Mouse (Mus musculus): ENCODE data around the gene Ttc3. TPM values are rescaled to one million over a fixed set of nuclear protein-coding genes. Genes with fewer than 3 reads are reported as not detected.
"Not testable (repeated sequence)": the region's sequence is repeated elsewhere in the genome, so short reads cannot be mapped to it uniquely, and the experiment has no call there.

The Ttc3 gene
- polyA plus RNA-seq, 1 experiment from 2014 or later = 101 TPM

- H3K36me3 ChIP-seq (ENCODE audit: control insufficient read depth, insufficient read depth, low read length) = no peaks in the 10 kb centered on the region
- WGBS = 69% methylated on average over 5 of the region's 5 CpGs
- DNase-seq (ENCODE audit: low spot score) (no peak), ATAC-seq (replicated peaks; ENCODE audit: low FRiP score) (no peak)
- no peak overlapping the region for H3K4me3 ChIP-seq (ENCODE audit: low read depth, low read length)
- no peaks in the 10 kb centered on the region for H3K27me3 ChIP-seq (replicated peaks; ENCODE audit: control insufficient read depth, insufficient read depth, low read length)
- H3K4me1 ChIP-seq (replicated peaks; ENCODE audit: control insufficient read depth, insufficient read depth, low read length) = no peaks in the 10 kb centered on the region
- H3K9ac ChIP-seq (ENCODE audit: low read depth, low read length) = no peak overlapping the region
- no peak overlapping the region for H3K4me2 ChIP-seq
- H3K9me3 ChIP-seq (ENCODE audit: control insufficient read depth, low read length) = no peaks in the 10 kb centered on the region
- no peak overlapping the region for H3K27ac ChIP-seq (ENCODE audit: low read depth, low read length)
These were observed 116.9 kb downstream of the Ttc3 start for GRCm38 (mm10) chr16:94487341-94487740.

DNA sequence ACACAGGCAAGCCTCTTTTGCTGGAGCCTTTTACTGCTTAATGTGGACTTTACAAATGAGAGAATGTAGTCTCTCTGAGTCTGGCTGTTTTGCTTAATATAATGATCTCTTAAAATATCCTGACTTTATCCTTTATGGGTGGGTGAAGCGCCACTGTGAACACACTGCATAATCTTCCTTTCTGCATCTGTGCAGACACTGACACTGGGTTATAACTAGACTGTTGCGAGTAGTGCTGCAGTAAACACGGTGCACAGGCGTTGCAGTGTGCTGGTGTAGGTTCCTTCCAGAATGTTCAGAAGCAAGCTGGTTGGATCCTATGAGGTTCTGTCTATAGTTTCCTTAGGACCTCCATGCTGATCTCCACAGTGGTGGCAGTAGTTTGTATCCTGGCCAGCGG lies 118.9 kb downstream of the Ttc3 start:
- H3K27me3 ChIP-seq (replicated peaks; ENCODE audit: control insufficient read depth, insufficient read depth, low read length) = no peaks in the 10 kb centered on the region
- no peak overlapping the region for H3K4me2 ChIP-seq
- ATAC-seq (replicated peaks; ENCODE audit: low FRiP score) = no peak
- no peak overlapping the region for H3K4me3 ChIP-seq (ENCODE audit: low read depth, low read length)
- no peaks in the 10 kb centered on the region for H3K9me3 ChIP-seq (ENCODE audit: control insufficient read depth, low read length)
- WGBS = 88% methylated on average over 5 of the region's 5 CpGs
- DNase-seq (ENCODE audit: low spot score) = no peak
- H3K27ac ChIP-seq (ENCODE audit: low read depth, low read length) = no peak overlapping the region
- H3K36me3 ChIP-seq (ENCODE audit: control insufficient read depth, insufficient read depth, low read length) = no peaks in the 10 kb centered on the region
- no peak overlapping the region for H3K9ac ChIP-seq (ENCODE audit: low read depth, low read length)
- no peaks in the 10 kb centered on the region for H3K4me1 ChIP-seq (replicated peaks; ENCODE audit: control insufficient read depth, insufficient read depth, low read length)

GRCm38 (mm10) chr16:94497176-94497575 lies 126.8 kb downstream of the Ttc3 start:
- H3K9me3 ChIP-seq (ENCODE audit: control insufficient read depth, low read length); H3K4me2 ChIP-seq; H3K4me1 ChIP-seq (replicated peaks; ENCODE audit: control insufficient read depth, insufficient read depth, low read length); H3K4me3 ChIP-seq (ENCODE audit: low read depth, low read length); H3K27ac ChIP-seq (ENCODE audit: low read depth, low read length); ATAC-seq (replicated peaks; ENCODE audit: low FRiP score); H3K27me3 ChIP-seq (replicated peaks; ENCODE audit: control insufficient read depth, insufficient read depth, low read length); H3K9ac ChIP-seq (ENCODE audit: low read depth, low read length); DNase-seq (ENCODE audit: low spot score): not testable (repeated sequence)
- peaks cover 26% of the 10 kb centered on the region for H3K36me3 ChIP-seq (ENCODE audit: control insufficient read depth, insufficient read depth, low read length)
- WGBS = 90% methylated on average over 7 of the region's 7 CpGs

GRCm38 (mm10) chr16:94497911-94498310 lies 127.5 kb downstream of the Ttc3 start:
- Histone ChIP-seq H3K9me3 (ENCODE audit: control insufficient read depth, low read length) (no peaks in the 10 kb centered on the region), H3K27me3 (replicated peaks; ENCODE audit: control insufficient read depth, insufficient read depth, low read length) (no peaks in the 10 kb centered on the region), H3K36me3 (ENCODE audit: control insufficient read depth, insufficient read depth, low read length) (peaks cover 26% of the 10 kb centered on the region), H3K9ac (ENCODE audit: low read depth, low read length) (no peak overlapping the region), H3K4me3 (ENCODE audit: low read depth, low read length) (no peak overlapping the region), H3K4me1 (replicated peaks; ENCODE audit: control insufficient read depth, insufficient read depth, low read length) (no peaks in the 10 kb centered on the region; the same call in 1 of the 2 replicates), H3K27ac (ENCODE audit: low read depth, low read length) (no peak overlapping the region), H3K4me2 (no peak overlapping the region)
- no peak for DNase-seq (ENCODE audit: low spot score)
- 61% methylated on average over 5 of the region's 5 CpGs for WGBS
- peak; percentile 81 for ATAC-seq (replicated peaks; ENCODE audit: low FRiP score)

DNA sequence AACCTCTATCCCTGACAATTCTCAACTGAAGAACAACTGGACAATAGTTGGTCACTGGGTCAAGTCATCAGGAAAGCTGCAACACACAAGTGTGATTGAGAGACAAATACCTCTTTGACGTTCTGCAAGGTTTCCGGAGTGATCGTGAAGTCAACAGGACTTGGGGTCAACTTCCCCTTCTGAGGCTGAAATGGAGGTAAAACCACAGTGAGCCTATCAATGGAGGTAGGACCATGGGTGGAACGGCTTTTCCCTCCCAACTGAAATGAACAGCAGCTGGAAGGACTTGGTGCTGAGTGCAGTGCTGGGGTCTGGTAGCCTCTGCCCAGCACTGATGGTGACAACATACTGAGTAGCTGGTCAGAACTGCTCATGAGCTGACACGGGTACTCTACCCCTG lies 133.8 kb downstream of the Ttc3 start:
- H3K4me2 ChIP-seq = no peak overlapping the region
- WGBS = 69% methylated on average over 5 of the region's 5 CpGs
- ATAC-seq (replicated peaks; ENCODE audit: low FRiP score) = no peak
- H3K27ac ChIP-seq (ENCODE audit: low read depth, low read length) = no peak overlapping the region
- H3K9me3 ChIP-seq (ENCODE audit: control insufficient read depth, low read length) = no peaks in the 10 kb centered on the region
- H3K4me3 ChIP-seq (ENCODE audit: low read depth, low read length) = no peak overlapping the region
- no peak for DNase-seq (ENCODE audit: low spot score)
- H3K9ac ChIP-seq (ENCODE audit: low read depth, low read length) = no peak overlapping the region
- H3K4me1 ChIP-seq (replicated peaks; ENCODE audit: control insufficient read depth, insufficient read depth, low read length) = no peaks in the 10 kb centered on the region
- peaks cover 32% of the 10 kb centered on the region for H3K36me3 ChIP-seq (ENCODE audit: control insufficient read depth, insufficient read depth, low read length)
- no peaks in the 10 kb centered on the region for H3K27me3 ChIP-seq (replicated peaks; ENCODE audit: control insufficient read depth, insufficient read depth, low read length)

DNA sequence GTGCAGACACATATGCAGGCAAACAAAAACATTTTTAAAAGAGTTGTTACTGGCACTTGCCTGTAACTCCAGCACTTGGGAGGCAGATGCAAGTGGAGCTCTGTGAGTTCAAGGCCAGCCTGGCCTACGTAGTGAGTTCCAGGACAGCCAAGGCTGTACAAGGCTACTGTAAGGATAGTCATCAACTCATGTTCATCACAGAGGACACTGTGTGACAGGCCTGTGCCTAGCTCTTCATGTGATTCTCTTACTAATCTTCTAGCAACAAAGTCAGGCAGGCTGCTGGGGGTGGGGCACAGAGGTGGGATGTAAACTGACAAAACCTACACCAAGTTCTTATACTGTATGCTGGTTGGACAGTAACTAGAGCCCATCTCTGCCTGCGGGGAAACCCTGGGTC lies 136.7 kb downstream of the Ttc3 start:
- H3K27ac ChIP-seq (ENCODE audit: low read depth, low read length) = no peak overlapping the region
- DNase-seq (ENCODE audit: low spot score) (no peak), ATAC-seq (replicated peaks; ENCODE audit: low FRiP score) (no peak)
- WGBS = 81% methylated on average over 2 of the region's 2 CpGs
- H3K36me3 ChIP-seq (ENCODE audit: control insufficient read depth, insufficient read depth, low read length) = peaks cover 22% of the 10 kb centered on the region
- no peaks in the 10 kb centered on the region for H3K4me1 ChIP-seq (replicated peaks; ENCODE audit: control insufficient read depth, insufficient read depth, low read length)
- H3K4me2 ChIP-seq = no peak overlapping the region
- H3K9me3 ChIP-seq (ENCODE audit: control insufficient read depth, low read length) = no peaks in the 10 kb centered on the region
- H3K27me3 ChIP-seq (replicated peaks; ENCODE audit: control insufficient read depth, insufficient read depth, low read length) = no peaks in the 10 kb centered on the region
- H3K9ac ChIP-seq (ENCODE audit: low read depth, low read length) = no peak overlapping the region
- no peak overlapping the region for H3K4me3 ChIP-seq (ENCODE audit: low read depth, low read length)

GRCm38 (mm10) chr16:94508769-94509168 lies 138.4 kb downstream of the Ttc3 start:
- Histone ChIP-seq H3K4me1 (replicated peaks; ENCODE audit: control insufficient read depth, insufficient read depth, low read length) (no peaks in the 10 kb centered on the region), H3K27ac (ENCODE audit: low read depth, low read length) (no peak overlapping the region), H3K4me2 (no peak overlapping the region), H3K36me3 (ENCODE audit: control insufficient read depth, insufficient read depth, low read length) (peaks cover 21% of the 10 kb centered on the region), H3K9me3 (ENCODE audit: control insufficient read depth, low read length) (no peaks in the 10 kb centered on the region), H3K9ac (ENCODE audit: low read depth, low read length) (no peak overlapping the region), H3K4me3 (ENCODE audit: low read depth, low read length) (no peak overlapping the region), H3K27me3 (replicated peaks; ENCODE audit: control insufficient read depth, insufficient read depth, low read length) (no peaks in the 10 kb centered on the region)
- no peak for ATAC-seq (replicated peaks; ENCODE audit: low FRiP score)
- 83% methylated on average over 8 of the region's 8 CpGs for WGBS
- DNase-seq (ENCODE audit: low spot score) = no peak

DNA sequence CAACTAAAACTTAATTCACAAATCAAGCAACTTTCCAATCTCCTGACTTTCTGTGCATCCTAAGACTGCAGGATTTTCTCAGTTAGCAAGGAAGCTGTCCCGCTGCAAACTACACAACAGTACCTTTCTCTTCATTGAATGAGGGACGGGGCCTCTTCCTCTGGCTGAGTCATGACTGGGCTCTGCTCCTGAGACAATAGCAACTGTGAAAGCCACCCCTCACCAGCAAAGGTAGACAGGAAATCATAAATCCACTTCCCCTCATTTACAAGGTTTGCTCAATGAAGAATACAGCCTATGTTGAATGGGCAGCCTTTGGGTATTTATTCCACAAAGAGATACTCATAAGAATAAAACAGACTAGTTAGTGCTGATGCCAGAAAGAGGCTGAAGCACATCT lies 139.6 kb downstream of the Ttc3 start:
- DNase-seq (ENCODE audit: low spot score) (no peak), ATAC-seq (replicated peaks; ENCODE audit: low FRiP score) (no peak)
- H3K36me3 ChIP-seq (ENCODE audit: control insufficient read depth, insufficient read depth, low read length) = peaks cover 12% of the 10 kb centered on the region
- H3K27ac ChIP-seq (ENCODE audit: low read depth, low read length) = no peak overlapping the region
- H3K9ac ChIP-seq (ENCODE audit: low read depth, low read length) = no peak overlapping the region
- H3K4me3 ChIP-seq (ENCODE audit: low read depth, low read length) = no peak overlapping the region
- 62% methylated on average over 2 of the region's 2 CpGs for WGBS
- no peak overlapping the region for H3K4me2 ChIP-seq
- no peaks in the 10 kb centered on the region for H3K4me1 ChIP-seq (replicated peaks; ENCODE audit: control insufficient read depth, insufficient read depth, low read length)
- H3K27me3 ChIP-seq (replicated peaks; ENCODE audit: control insufficient read depth, insufficient read depth, low read length) = no peaks in the 10 kb centered on the region
- no peaks in the 10 kb centered on the region for H3K9me3 ChIP-seq (ENCODE audit: control insufficient read depth, low read length)

DNA sequence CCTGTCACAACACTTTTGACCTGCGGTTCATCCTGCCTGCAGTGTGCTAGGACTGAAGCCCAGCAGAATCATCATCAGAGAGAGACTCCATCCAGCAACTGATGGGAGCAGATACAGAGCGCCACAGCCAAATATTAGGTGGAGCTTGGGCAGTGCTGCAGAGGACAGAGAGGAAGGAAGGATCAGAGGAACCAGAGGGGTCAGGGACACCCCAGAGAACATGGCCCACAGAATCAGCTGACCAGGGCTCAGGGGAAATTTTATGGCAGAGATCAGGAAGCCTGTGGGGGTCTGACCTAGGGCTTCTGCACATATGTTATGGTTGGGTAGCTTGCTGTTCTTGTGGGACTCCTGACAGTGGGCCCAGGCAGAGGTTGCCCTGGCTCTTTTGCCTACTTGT lies 147.2 kb downstream of the Ttc3 start:
- Histone ChIP-seq H3K4me3 (ENCODE audit: low read depth, low read length) (no peak overlapping the region), H3K9me3 (ENCODE audit: control insufficient read depth, low read length) (no peaks in the 10 kb centered on the region), H3K9ac (ENCODE audit: low read depth, low read length) (no peak overlapping the region), H3K36me3 (ENCODE audit: control insufficient read depth, insufficient read depth, low read length) (peaks cover 3% of the 10 kb centered on the region), H3K4me1 (replicated peaks; ENCODE audit: control insufficient read depth, insufficient read depth, low read length) (peaks cover 15% of the 10 kb centered on the region), H3K4me2 (no peak overlapping the region), H3K27me3 (replicated peaks; ENCODE audit: control insufficient read depth, insufficient read depth, low read length) (no peaks in the 10 kb centered on the region), H3K27ac (ENCODE audit: low read depth, low read length) (no peak overlapping the region)
- ATAC-seq (replicated peaks; ENCODE audit: low FRiP score) (peak; percentile 15; the same call in 1 of the 2 replicates), DNase-seq (ENCODE audit: low spot score) (no peak)
- 86% methylated on average over 2 of the region's 2 CpGs for WGBS

Measured in liver, embryonic 11.5 days (tissue).